Mouse (Mus musculus) lung, postnatal 0 days (tissue): ENCODE data around the gene Tmem54.

ENCODE experiments used
- CTCF ChIP-seq: IDR thresholded peaks from 2 replicates; pipeline ENCODE4 v1.5.1; 2016; ENCODE audit warnings: antibody characterized with exemption, mild to moderate bottlenecking
- EP300 ChIP-seq: IDR thresholded peaks from 2 replicates; pipeline ENCODE4 v1.6.1; 2016; ENCODE audit warnings: antibody characterized with exemption, mild to moderate bottlenecking, control low read depth

- TF ChIP-seq CTCF (no peak), EP300 (no peak)
These were observed 3.1 kb upstream of the Tmem54 start for GRCm38 (mm10) chr4:129102133-129102829.
